Mouse (Mus musculus): Measurements from ENCODE around the gene Olfr463. TPM values are rescaled to one million over a fixed set of nuclear protein-coding genes. Genes with fewer than 3 reads are reported as not detected.

Gene Olfr463
- total RNA-seq, 4 experiments from 2014 or later: not detected

- DNase-seq (ENCODE audit: low spot score): no peak
Measured at GRCm38 (mm10) chr11:87847884-87848283, 49.3 kb downstream of the Olfr463 start.

GRCm38 (mm10) chr11:87846968-87847600 is 50.1 kb downstream of the Olfr463 start:
- DNase-seq (ENCODE audit: low spot score): no peak

Other genes starting within 250 kb of the Olfr463 start
- under 1 TPM; 0.34 to 0.91 (median 0.46) TPM for gene Rnf43, start 234.7 kb downstream of the Olfr463 start, total RNA-seq (2022)
- 10 to 100 TPM; 37.1 to 52.2 (median 38.0) TPM for gene Supt4a, start 159.8 kb downstream of the Olfr463 start, total RNA-seq (2022)
- gene Tspoap1, start 136.8 kb downstream of the Olfr463 start, total RNA-seq (2022): under 1 TPM in 3 of 4 experiments, not detected in 1; 0.14 to 0.25 (median 0.22) TPM
- under 1 TPM in 1 of 4 experiments, not detected in 3; 0.89 TPM for gene Mpo, start 103.8 kb downstream of the Olfr463 start, total RNA-seq (2022)
- not detected for gene Lpo, start 69.1 kb downstream of the Olfr463 start, total RNA-seq (2022)
- gene Mks1, start 44.2 kb downstream of the Olfr463 start, total RNA-seq (2022): 1 to 10 TPM; 2.2 to 4.0 (median 3.4) TPM
- not detected for gene Epx, start 21.9 kb downstream of the Olfr463 start, total RNA-seq (2022)
- not detected for gene Olfr462, start 5.1 kb downstream of the Olfr463 start, total RNA-seq (2022)
- gene Olfr464, start 23.6 kb upstream of the Olfr463 start, total RNA-seq (2022): not detected
- 100 to 1,000 TPM; 414 to 471 (median 442) TPM for gene Dynll2, start 90.1 kb upstream of the Olfr463 start, total RNA-seq (2022)
- gene Srsf1, start 150.0 kb upstream of the Olfr463 start, total RNA-seq (2022): 100 to 1,000 TPM in 3 of 4 experiments, 10 to 100 TPM in 1; 97.6 to 103 (median 102) TPM
- gene Vezf1, start 170.9 kb upstream of the Olfr463 start, total RNA-seq (2022): 10 to 100 TPM; 39.8 to 44.7 (median 41.8) TPM
- gene Cuedc1, start 200.7 kb upstream of the Olfr463 start, total RNA-seq (2022): 10 to 100 TPM; 47.5 to 55.7 (median 51.0) TPM

Data from heart, adult 8-10 months (tissue).